Mouse (Mus musculus) forebrain, embryonic 12.5 days (tissue): Measurements from ENCODE around the gene Gpr62. TPM values are rescaled to one million over a fixed set of nuclear protein-coding genes. Genes with fewer than 3 reads are reported as not detected.
A peak's percentile ranks its signal among the peaks of the same experiment; 100 is the strongest.

Experiments used
- ATAC-seq: fragments of 200-750 bp; cut with Nextera tagmentation; 2 replicates; pipeline ENCODE4 v1.8.0; 2017; ENCODE audit warnings: moderate TSS enrichment; ENCODE audit not compliant: low FRiP score
- H3K27ac ChIP-seq: fragments of 300-500 bp; sonication (generic); 2 replicates; pipeline ENCODE4 v1.5.1; 2016; ENCODE audit warnings: mild to moderate bottlenecking
- H3K27me3 ChIP-seq: fragments of 300-500 bp; sonication (generic); 2 replicates; pipeline ENCODE4 v1.6.1; 2016; ENCODE audit warnings: mild to moderate bottlenecking
- H3K36me3 ChIP-seq: fragments of 300-500 bp; sonication (generic); replicated peaks from 2 replicates; pipeline ENCODE4 v1.6.1; 2016; ENCODE audit warnings: mild to moderate bottlenecking
- H3K4me1 ChIP-seq: fragments of 300-500 bp; sonication (generic); 2 replicates; pipeline ENCODE4 v1.6.1; 2016
- H3K4me2 ChIP-seq: fragments of 300-500 bp; sonication (generic); 2 replicates; pipeline ENCODE4 v1.6.1; 2016; ENCODE audit warnings: mild to moderate bottlenecking, moderate library complexity
- H3K4me3 ChIP-seq: fragments of 300-500 bp; sonication (generic); replicated peaks from 2 replicates; pipeline ENCODE4 v1.5.1; 2016; ENCODE audit warnings: mild to moderate bottlenecking
- H3K9ac ChIP-seq: fragments of 300-500 bp; sonication (generic); 2 replicates; pipeline ENCODE4 v1.6.1; 2016; ENCODE audit warnings: mild to moderate bottlenecking
- H3K9me3 ChIP-seq: fragments of 300-500 bp; sonication (generic); 2 replicates; pipeline ENCODE4 v1.6.1; 2016
- WGBS: fragments of 180-500 bp; shearing (Covaris S2); methylation state at CpG from one replicate; pipeline ENCODE4 v1.1.7; 2016; 5-methylcytosine and 5-hydroxymethylcytosine counted together
- polyA plus RNA-seq: library from polyadenylated mRNA; unstranded; fragments of >200 nt; fragmentation: Nextera tagmentation; extraction: Ambion mirVana; gene quantifications from 2 replicates; pipeline ENCODE4 v1.2.1, GENCODE M21; 2016

Gpr62 gene
- polyA plus RNA-seq, 1 experiment from 2014 or later, result 0.55 TPM

DNA sequence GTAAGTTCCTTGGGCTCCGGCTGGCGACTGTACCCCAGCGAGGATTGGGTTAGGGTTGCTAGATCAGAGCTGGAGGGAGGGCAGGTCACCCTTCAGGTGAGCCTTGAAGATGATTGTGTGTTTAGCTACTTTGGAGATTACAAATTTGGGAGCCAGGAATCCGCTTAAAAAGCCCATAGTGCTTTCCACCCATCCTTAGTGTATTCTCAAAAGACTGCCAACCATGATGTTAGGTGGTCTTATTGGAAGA is 35.8 kb downstream of the Gpr62 start:
- no peaks in the 10 kb centered on the region for H3K27me3 ChIP-seq
- peak overlapping the region; percentile 63 for H3K4me2 ChIP-seq
- peak overlapping the region; percentile 70 for H3K4me3 ChIP-seq
- H3K36me3 ChIP-seq, result peaks cover 43% of the 10 kb centered on the region
- 4% methylated on average over 4 of the region's 4 CpGs for WGBS
- no peak for ATAC-seq
- no peaks in the 10 kb centered on the region for H3K9me3 ChIP-seq
- H3K27ac ChIP-seq, result peak overlapping the region; percentile 97
- H3K9ac ChIP-seq, result peak overlapping the region; percentile 98
- H3K4me1 ChIP-seq, result peaks cover 13% of the 10 kb centered on the region

DNA sequence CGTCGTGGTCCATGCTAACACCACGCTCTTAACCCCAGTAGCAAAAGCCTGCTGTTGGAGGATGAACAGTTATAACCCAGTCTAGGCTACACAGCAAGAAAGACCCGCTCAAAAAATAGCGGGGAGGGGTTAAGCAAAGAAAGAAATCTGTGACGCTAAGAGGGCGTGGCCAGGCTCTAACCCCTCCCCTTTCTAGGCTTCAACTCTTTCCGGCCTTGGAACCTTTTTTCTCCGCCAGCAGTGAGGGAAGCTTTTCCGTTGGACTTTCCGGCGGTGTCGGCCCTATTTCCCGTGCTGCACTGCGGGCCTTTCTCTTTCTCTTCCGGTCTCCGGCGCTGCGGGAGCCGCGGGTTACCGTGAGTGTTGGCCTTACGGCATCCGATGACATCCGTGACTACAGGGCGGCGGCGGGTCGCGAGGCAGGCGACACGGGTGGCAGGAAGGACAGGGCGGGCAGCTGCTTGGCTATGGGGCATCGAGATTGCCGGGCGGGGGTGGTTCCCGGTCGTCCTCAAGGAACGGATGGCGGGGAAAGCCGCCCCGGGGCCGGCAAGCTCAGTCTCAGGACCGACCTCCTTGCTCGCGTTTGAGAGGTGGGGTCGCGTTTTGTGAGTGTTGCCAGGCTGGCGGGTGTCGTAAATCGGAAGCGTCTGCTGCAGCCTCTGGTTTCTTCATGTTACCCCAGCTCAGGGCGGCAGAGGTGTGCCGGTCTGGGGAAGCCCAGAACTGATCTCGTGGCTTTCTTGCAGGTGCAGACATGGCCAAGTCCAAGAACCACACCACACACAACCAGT is 36.3 kb downstream of the Gpr62 start, which contains the start of gene Rpl29:
Rpl29 (plus strand) TSS at position 234 of the 794 bp plus-strand sequence.
- peak within 1 kb of the TSS; percentile 98 for H3K9ac ChIP-seq
- H3K4me1 ChIP-seq, result peaks cover 13% of the 10 kb centered on the region
- peaks cover 39% of the 10 kb centered on the region for H3K36me3 ChIP-seq
- H3K27me3 ChIP-seq, result no peaks in the 10 kb centered on the region
- H3K4me3 ChIP-seq, result peak within 1 kb of the TSS; percentile 70
- peak within 1 kb of the TSS; percentile 97 for H3K27ac ChIP-seq
- peak; percentile 92 for ATAC-seq
- under 1% methylated on average over 53 of the region's 55 CpGs for WGBS
- peak within 1 kb of the TSS; percentile 63 for H3K4me2 ChIP-seq
- H3K9me3 ChIP-seq, result no peaks in the 10 kb centered on the region

DNA sequence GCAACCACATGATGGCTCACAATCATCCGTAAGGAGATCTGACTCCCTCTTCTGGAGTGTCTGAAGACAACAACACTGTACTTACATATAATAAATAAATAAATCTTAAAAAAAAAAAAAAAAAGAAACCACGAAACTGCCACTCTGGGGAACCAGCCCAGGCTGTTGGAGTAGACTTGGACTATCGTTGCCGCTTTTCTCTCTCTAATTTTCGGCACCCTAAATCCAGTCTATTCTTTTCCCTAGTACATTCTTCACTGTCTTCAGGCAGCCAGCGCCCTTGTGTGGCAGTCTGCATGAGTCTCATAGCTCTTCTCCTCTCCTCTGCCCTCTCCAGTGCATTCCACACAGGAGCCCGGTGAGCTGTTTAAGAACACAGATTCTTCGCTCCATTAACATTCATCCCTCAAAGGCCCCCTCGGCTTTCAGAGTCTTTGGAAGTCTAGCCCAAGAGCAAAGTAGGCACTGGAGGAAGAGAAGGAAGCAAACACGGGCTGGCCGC is 37.0 kb downstream of the Gpr62 start:
- WGBS, result 20% methylated on average over 11 of the region's 11 CpGs
- H3K4me3 ChIP-seq, result peak overlapping the region; percentile 70
- H3K9ac ChIP-seq, result peak overlapping the region; percentile 69
- H3K36me3 ChIP-seq, result peaks cover 32% of the 10 kb centered on the region
- peaks cover 13% of the 10 kb centered on the region for H3K4me1 ChIP-seq
- peak overlapping the region; percentile 63 for H3K4me2 ChIP-seq
- H3K9me3 ChIP-seq, result no peaks in the 10 kb centered on the region
- H3K27ac ChIP-seq, result peak overlapping the region; percentile 97
- no peaks in the 10 kb centered on the region for H3K27me3 ChIP-seq
- ATAC-seq, result peak; percentile 66

- H3K27me3 ChIP-seq, result peaks cover 10% of the 10 kb centered on the region; the same call in 1 of the 2 replicates
- peak; percentile 66 for ATAC-seq
- peak overlapping the region; percentile 70; the same call in 1 of the 2 replicates for H3K27ac ChIP-seq
- H3K9ac ChIP-seq, result no peak overlapping the region
- 0% methylated on average over 3 of the region's 3 CpGs for WGBS
- H3K4me2 ChIP-seq, result peak overlapping the region; percentile 38
- H3K36me3 ChIP-seq, result no peaks in the 10 kb centered on the region
- no peak overlapping the region for H3K4me3 ChIP-seq
- no peaks in the 10 kb centered on the region for H3K9me3 ChIP-seq
- peaks cover 34% of the 10 kb centered on the region for H3K4me1 ChIP-seq
Measured at GRCm38 (mm10) chr9:106421865-106422160, 43.9 kb downstream of the Gpr62 start.

DNA sequence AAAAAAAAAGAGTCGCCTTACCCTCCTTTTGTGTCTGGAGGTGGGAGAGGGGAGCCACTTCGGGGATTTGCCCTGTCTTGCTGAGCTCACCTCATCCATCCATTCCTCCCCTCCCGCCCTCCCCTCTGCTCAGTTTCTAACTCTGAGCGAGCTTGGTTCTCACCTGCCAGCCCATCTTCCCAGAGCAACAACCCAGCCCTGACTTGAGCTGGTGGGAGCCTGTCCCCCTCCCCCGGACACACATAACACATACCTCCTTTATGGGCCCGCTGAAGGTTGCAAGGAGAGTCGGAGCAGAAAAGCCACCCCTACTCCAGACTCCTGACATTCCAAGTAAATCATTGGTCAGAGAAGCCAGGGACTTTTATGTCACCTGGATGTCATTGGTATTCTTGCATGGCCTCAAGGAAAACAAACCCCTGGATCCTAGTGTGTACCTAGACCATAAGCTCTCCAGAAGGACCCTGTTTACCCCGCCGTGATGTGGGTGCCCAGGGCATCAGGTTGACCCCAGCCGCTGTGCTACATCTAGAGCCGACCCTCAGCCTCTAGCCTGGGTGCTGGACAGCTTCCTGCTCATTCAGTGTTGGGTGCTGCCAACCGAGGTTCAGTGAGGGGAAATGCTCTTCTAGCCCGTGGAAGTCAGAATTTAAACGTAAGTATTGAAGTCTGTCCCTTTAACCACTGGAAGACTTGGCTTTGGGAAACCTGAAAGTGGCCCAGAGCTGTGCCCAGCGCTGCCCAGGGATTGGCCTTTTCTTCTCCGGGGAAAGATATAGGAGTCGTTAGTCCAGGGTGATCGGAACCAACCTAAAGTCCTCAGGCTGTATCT is 44.5 kb downstream of the Gpr62 start:
- Histone ChIP-seq H3K36me3 (no peaks in the 10 kb centered on the region), H3K9ac (peak overlapping the region; percentile 2; the same call in 1 of the 2 replicates), H3K27me3 (peaks cover 10% of the 10 kb centered on the region; the same call in 1 of the 2 replicates), H3K4me3 (no peak overlapping the region), H3K9me3 (no peaks in the 10 kb centered on the region), H3K4me2 (peak overlapping the region; percentile 38), H3K4me1 (peaks cover 34% of the 10 kb centered on the region), H3K27ac (peak overlapping the region; percentile 70)
- ATAC-seq, result 0 out of 2 replicates have a peak, but pooled peaks have one; percentile 16
- WGBS, result 7% methylated on average over 16 of the region's 18 CpGs

- Histone ChIP-seq H3K36me3 (no peaks in the 10 kb centered on the region), H3K4me1 (peaks cover 34% of the 10 kb centered on the region), H3K4me3 (no peak overlapping the region), H3K9me3 (no peaks in the 10 kb centered on the region), H3K4me2 (peak overlapping the region; percentile 38), H3K27me3 (peaks cover 10% of the 10 kb centered on the region; the same call in 1 of the 2 replicates), H3K27ac (peak overlapping the region; percentile 70), H3K9ac (peak overlapping the region; percentile 2)
- 3% methylated on average over 2 of the region's 2 CpGs for WGBS
- peak; percentile 42 for ATAC-seq
Measured at GRCm38 (mm10) chr9:106420608-106421007, 45.1 kb downstream of the Gpr62 start.

- H3K9me3 ChIP-seq, result no peaks in the 10 kb centered on the region
- H3K27me3 ChIP-seq, result peaks cover 10% of the 10 kb centered on the region; the same call in 1 of the 2 replicates
- no peaks in the 10 kb centered on the region for H3K36me3 ChIP-seq
- peak; percentile 55; the same call in 1 of the 2 replicates for ATAC-seq
- peak overlapping the region; percentile 30 for H3K4me3 ChIP-seq
- peak overlapping the region; percentile 48 for H3K9ac ChIP-seq
- peak overlapping the region; percentile 50; the same call in 1 of the 2 replicates for H3K27ac ChIP-seq
- peak overlapping the region; percentile 59 for H3K4me2 ChIP-seq
- 14% methylated on average over 29 of the region's 29 CpGs for WGBS
- peaks cover 34% of the 10 kb centered on the region for H3K4me1 ChIP-seq
Measured at GRCm38 (mm10) chr9:106417841-106418625, 47.7 kb downstream of the Gpr62 start.

- no peaks in the 10 kb centered on the region for H3K36me3 ChIP-seq
- no peak for ATAC-seq
- WGBS, result 88% methylated on average over 6 of the region's 6 CpGs
- H3K9me3 ChIP-seq, result no peaks in the 10 kb centered on the region
- H3K4me1 ChIP-seq, result peaks cover 34% of the 10 kb centered on the region
- H3K4me3 ChIP-seq, result no peak overlapping the region
- H3K27me3 ChIP-seq, result peaks cover 10% of the 10 kb centered on the region; the same call in 1 of the 2 replicates
- H3K27ac ChIP-seq, result no peak overlapping the region
- H3K9ac ChIP-seq, result no peak overlapping the region
- H3K4me2 ChIP-seq, result no peak overlapping the region
Measured at GRCm38 (mm10) chr9:106416826-106417225, 48.9 kb downstream of the Gpr62 start.

Other genes starting within 250 kb of the Gpr62 start
- not detected in 2 replicates for gene Tlr9, start 243.3 kb downstream of the Gpr62 start, polyA plus RNA-seq
- 78.0 and 79.0 TPM in 2 replicates for gene Alas1, start 217.3 kb downstream of the Gpr62 start, polyA plus RNA-seq
- 23.4 and 23.8 TPM in 2 replicates for gene Poc1a, start 184.9 kb downstream of the Gpr62 start, polyA plus RNA-seq
- gene Dusp7, start 97.3 kb downstream of the Gpr62 start, polyA plus RNA-seq, result 12.1 and 16.3 TPM in 2 replicates
- gene Rpl29, start 36.5 kb downstream of the Gpr62 start, polyA plus RNA-seq, result 757 and 770 TPM in 2 replicates
- 38.0 and 42.6 TPM in 2 replicates for gene Acy1, start 27.6 kb downstream of the Gpr62 start, polyA plus RNA-seq
- gene Abhd14b, start 18.5 kb downstream of the Gpr62 start, polyA plus RNA-seq, result 4.4 TPM in 2 replicates
- gene Abhd14a, start 18.3 kb downstream of the Gpr62 start, polyA plus RNA-seq, result 37.7 and 39.0 TPM in 2 replicates
- 299 and 311 TPM in 2 replicates for gene Pcbp4, start 12.6 kb downstream of the Gpr62 start, polyA plus RNA-seq
- gene Rrp9, start 10.0 kb upstream of the Gpr62 start, polyA plus RNA-seq, result 52.3 and 56.0 TPM in 2 replicates
- gene Parp3, start 11.0 kb upstream of the Gpr62 start, polyA plus RNA-seq, result 0.83 and 1.3 TPM in 2 replicates
- not detected in 2 replicates for gene Iqcf1, start 34.0 kb upstream of the Gpr62 start, polyA plus RNA-seq
- gene Iqcf5, start 48.6 kb upstream of the Gpr62 start, polyA plus RNA-seq, result not detected in 2 replicates
- gene Iqcf3, start 95.7 kb upstream of the Gpr62 start, polyA plus RNA-seq, result not detected in 2 replicates
- gene Iqcf4, start 105.1 kb upstream of the Gpr62 start, polyA plus RNA-seq, result not detected in 2 replicates
- gene Iqcf6, start 160.6 kb upstream of the Gpr62 start, polyA plus RNA-seq, result not detected in 2 replicates
- 3.4 and 5.7 TPM in 2 replicates for gene Grm2, start 190.1 kb upstream of the Gpr62 start, polyA plus RNA-seq
- gene Tex264, start 220.0 kb upstream of the Gpr62 start, polyA plus RNA-seq, result 24.9 and 30.4 TPM in 2 replicates